Mouse (Mus musculus): ENCODE results near the gene Nbas.

Nbas gene

GRCm38 (mm10) chr12:13615661-13616060 lies 346.7 kb downstream of the Nbas start:
- DNase-seq (ENCODE audit: low read depth, low spot score), result no peak

GRCm38 (mm10) chr12:13622150-13622822 lies 353.4 kb downstream of the Nbas start:
- no peak for DNase-seq (ENCODE audit: low read depth, low spot score)

DNA sequence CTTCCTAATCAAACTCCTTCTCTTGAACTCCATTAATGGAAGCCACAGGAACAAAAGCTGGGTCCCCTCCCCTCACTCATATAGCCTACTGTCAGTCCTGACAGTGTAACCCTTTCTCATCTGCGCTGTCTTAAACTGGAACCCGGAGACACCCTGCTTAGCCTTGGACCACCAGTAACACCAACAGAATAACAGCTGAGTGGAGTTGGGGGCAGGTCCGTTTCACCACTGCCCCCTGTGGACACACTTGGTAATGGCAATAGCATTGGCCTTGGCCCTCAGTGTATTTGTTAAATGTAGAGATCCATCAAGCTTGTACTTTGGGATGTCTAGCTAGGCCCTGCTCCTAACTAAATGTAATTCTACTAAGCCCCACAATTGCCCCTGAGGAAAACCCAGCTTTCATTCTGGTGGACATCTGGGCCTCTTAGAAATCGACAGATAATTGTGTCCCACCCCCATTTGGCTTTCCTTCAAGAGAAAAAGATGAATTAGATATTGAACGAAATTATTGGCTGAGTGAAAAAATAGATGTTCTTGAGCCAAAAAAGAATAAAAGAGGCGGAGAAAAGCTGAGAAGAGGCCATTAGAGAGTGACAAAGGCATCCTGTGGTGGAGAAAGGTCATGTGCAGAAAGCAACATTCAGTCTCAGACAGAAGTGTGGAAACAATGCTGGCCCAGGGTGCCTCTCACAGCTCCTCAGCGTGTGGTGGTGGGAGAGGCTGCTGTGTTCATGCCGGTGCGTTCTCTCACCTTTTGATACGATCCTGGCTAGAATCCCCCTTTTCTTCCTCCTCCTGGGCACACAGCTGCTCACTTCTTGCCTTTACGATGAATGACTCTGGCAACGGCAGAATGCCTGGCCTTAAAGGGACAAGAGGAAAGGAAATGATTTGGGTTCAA lies 358.1 kb downstream of the Nbas start:
- peak; percentile 14 for DNase-seq (ENCODE audit: low read depth, low spot score)
